Mouse (Mus musculus): ENCODE measurements at regions not wholly inside any gene's neighbourhood (a gene's known extent, or its start where the extent isn't known, plus 50 kb on each side); places are given as distances from the start of the nearest gene placed in this dataset.

GRCm38 (mm10) chr1:177345540-177345939 is 87.5 kb upstream of the Akt3 start:
- TF ChIP-seq CTCF (IDR thresholded peaks at IDR 0.05 in 2 of 3, conservative IDR thresholded peaks at IDR 0.05 in 1 of 3; ENCODE audit: control insufficient read depth in 1 of 3, insufficient read depth in 1 of 3, low read depth in 2 of 3, low read length in 3 of 3, poor library complexity in 1 of 3, severe bottlenecking in 1 of 3) (no peak), GABPA (IDR thresholded peaks at IDR 0.05; ENCODE audit: low read depth, low read length) (no peak)

All from MEL (cell line).